Mouse (Mus musculus) midbrain, embryonic 15.5 days (tissue): ENCODE data around the gene Scap. TPM values are rescaled to one million over a fixed set of nuclear protein-coding genes. Genes with fewer than 3 reads are reported as not detected.
A peak's percentile ranks its signal among the peaks of the same experiment; 100 is the strongest.

Experiments
- ATAC-seq: fragments of 200-750 bp; cut with Nextera tagmentation; replicated peaks from 2 replicates; pipeline ENCODE4 v1.8.0; 2017; ENCODE audit warnings: moderate TSS enrichment
- H3K27ac ChIP-seq: fragments of 300-500 bp; sonication (generic); 2 replicates; pipeline ENCODE4 v1.5.1; 2015; ENCODE audit warnings: mild to moderate bottlenecking, inconsistent platforms
- H3K27me3 ChIP-seq: fragments of 300-500 bp; sonication (generic); replicated peaks from 2 replicates; pipeline ENCODE4 v1.6.1; 2015; ENCODE audit warnings: inconsistent platforms
- H3K36me3 ChIP-seq: fragments of 300-500 bp; sonication (generic); replicated peaks from 2 replicates; pipeline ENCODE4 v1.6.1; 2015; ENCODE audit warnings: inconsistent platforms
- H3K4me1 ChIP-seq: fragments of 300-500 bp; sonication (generic); 2 replicates; pipeline ENCODE4 v1.6.1; 2015; ENCODE audit warnings: inconsistent platforms
- H3K4me2 ChIP-seq: fragments of 300-500 bp; sonication (generic); 2 replicates; pipeline ENCODE4 v1.6.1; 2015; ENCODE audit warnings: inconsistent platforms, mild to moderate bottlenecking, moderate library complexity
- H3K4me3 ChIP-seq: fragments of 300-500 bp; sonication (generic); 2 replicates; pipeline ENCODE4 v1.5.1; 2015; ENCODE audit warnings: mild to moderate bottlenecking, inconsistent platforms
- H3K9ac ChIP-seq: fragments of 300-500 bp; sonication (generic); 2 replicates; pipeline ENCODE4 v1.6.1; 2015; ENCODE audit warnings: mild to moderate bottlenecking, inconsistent platforms
- H3K9me3 ChIP-seq: fragments of 300-500 bp; sonication (generic); 2 replicates; pipeline ENCODE4 v1.6.1; 2016; ENCODE audit warnings: inconsistent platforms
- WGBS: fragments of 180-500 bp; shearing (Covaris S2); methylation state at CpG from one replicate; pipeline ENCODE4 v1.1.7; 2015; ENCODE audit warnings: mixed read lengths; 5-methylcytosine and 5-hydroxymethylcytosine counted together
- polyA plus RNA-seq: library from polyadenylated mRNA; unstranded; fragments of >200 nt; fragmentation: Nextera tagmentation; extraction: Ambion mirVana; gene quantifications from 2 replicates; pipeline ENCODE4 v1.2.1, GENCODE M21; 2015

Scap gene
- 64.9 and 65.2 TPM in 2 replicates for polyA plus RNA-seq

DNA sequence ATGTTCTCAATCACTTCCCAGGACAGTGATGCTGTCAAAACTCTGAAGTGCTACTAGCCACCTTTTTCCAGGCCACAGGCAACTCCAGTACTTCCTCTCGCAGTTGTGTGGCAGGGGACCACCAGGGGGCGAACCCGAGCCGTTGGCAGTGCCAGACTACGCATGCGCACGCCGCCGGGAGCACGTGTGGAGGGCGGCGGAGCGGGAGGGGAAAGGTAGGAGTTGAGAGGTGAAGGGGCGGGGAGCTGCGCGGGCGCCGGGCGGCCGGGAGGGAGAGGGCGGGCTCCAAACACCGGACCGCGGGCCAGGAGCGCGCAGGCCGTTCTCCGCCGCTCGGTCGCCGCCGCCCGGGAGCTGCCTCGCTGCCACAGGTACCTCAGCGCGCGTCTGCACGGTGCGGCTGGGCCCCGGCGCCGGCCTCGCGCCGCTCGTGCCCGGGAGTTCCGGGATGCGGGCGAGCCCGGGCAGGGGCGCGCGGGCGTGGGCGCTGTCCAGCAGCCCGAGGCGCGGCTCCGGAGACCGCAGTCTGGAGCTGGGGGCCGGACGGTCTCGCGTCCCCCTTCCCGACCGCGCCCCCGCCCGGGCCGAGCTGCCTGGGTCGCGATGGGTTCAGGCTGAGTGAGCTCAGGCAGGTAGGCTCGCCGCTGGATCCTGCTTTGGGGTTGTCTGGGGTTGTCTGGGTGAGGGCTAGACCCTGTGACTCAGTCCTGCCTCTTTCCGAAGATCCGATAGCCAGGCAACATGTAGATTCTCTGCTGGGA lies at the start of gene Scap:
Gene Scap (plus strand): TSS at position 154 of the 761 bp plus-strand sequence.
- Histone ChIP-seq H3K9me3 (no peaks in the 10 kb centered on the region), H3K4me3 (peak within 1 kb of the TSS; percentile 84), H3K27me3 (no peaks in the 10 kb centered on the region), H3K36me3 (no peaks in the 10 kb centered on the region), H3K27ac (peak within 1 kb of the TSS; percentile 67), H3K9ac (peak within 1 kb of the TSS; percentile 58), H3K4me2 (peak within 1 kb of the TSS; percentile 69), H3K4me1 (peaks cover 18% of the 10 kb centered on the region)
- WGBS, result 1% methylated on average over 76 of the region's 78 CpGs
- peak; percentile 86 for ATAC-seq

DNA sequence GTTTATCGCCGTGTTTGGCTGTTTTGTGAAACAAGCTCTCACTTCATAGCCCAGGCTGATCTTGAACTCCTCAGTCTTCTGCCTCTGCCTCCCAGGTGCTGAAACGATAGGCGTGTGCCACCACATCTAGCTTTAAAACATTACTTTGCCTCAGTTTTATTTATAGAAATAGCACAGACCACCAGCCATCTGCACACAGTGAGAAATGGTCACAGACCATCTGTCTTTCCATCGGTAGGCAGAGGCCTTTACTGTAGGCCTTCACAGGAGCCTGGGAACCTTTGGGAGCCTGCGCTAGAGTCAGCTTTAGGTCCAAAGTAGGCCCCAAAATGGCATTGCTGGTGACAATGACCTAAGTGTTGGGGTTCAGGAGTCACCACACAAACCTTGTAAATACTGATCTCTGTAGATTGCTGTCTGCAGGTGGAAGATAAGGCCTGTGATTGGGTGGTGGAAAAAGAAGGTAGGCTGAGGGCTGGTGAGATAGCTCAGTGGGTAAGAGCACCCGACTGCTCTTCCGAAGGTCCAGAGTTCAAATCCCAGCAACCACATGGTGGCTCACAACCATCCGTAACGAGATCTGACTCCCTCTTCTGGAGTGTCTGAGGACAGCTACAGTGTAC lies 48.9 kb upstream of the Scap start:
- ATAC-seq, result no peak
- H3K27me3 ChIP-seq, result no peaks in the 10 kb centered on the region
- no peak overlapping the region for H3K4me2 ChIP-seq
- H3K9ac ChIP-seq, result no peak overlapping the region
- no peak overlapping the region for H3K4me3 ChIP-seq
- WGBS, result 93% methylated on average over 10 of the region's 10 CpGs
- peaks cover 13% of the 10 kb centered on the region for H3K4me1 ChIP-seq
- no peak overlapping the region for H3K27ac ChIP-seq
- no peaks in the 10 kb centered on the region for H3K9me3 ChIP-seq
- no peaks in the 10 kb centered on the region for H3K36me3 ChIP-seq

- H3K9ac ChIP-seq, result no peak overlapping the region
- 9% methylated on average over 7 of the region's 7 CpGs for WGBS
- peak; percentile 89 for ATAC-seq
Measured at GRCm38 (mm10) chr9:110287321-110287924, 45.7 kb upstream of the Scap start.

DNA sequence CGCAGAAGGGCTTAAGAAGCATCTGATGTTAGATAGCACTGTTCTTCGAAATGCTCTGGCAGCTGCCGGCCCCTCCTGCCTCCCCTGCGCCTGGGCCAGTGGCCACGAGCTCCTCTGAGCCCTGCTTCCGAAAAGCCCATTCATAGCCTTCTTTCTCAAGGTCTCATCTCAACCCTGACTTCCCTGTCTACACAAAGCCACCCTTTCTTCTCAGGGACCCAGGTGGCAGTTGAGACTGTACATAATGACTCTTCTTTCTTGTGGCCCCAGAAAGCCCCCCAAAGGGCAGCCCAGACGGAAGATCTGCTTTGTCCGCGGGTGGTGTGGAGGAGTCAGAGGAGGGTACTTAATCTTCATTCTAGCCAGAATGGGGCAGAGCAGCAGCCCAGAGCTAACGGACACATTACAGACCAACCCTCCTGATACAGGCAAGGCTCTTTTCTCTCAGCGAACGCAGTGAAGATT lies 39.8 kb upstream of the Scap start:
- no peaks in the 10 kb centered on the region for H3K9me3 ChIP-seq
- H3K4me1 ChIP-seq, result peaks cover 3% of the 10 kb centered on the region; the same call in 1 of the 2 replicates
- 41% methylated on average over 12 of the region's 12 CpGs for WGBS
- H3K4me2 ChIP-seq, result 0 out of 2 replicates have a peak overlapping the region, but pooled peaks have one; percentile 4
- H3K27me3 ChIP-seq, result no peaks in the 10 kb centered on the region
- no peak overlapping the region for H3K9ac ChIP-seq
- 0 out of 2 replicates have a peak, but pooled peaks have one; percentile 27 for ATAC-seq
- no peaks in the 10 kb centered on the region for H3K36me3 ChIP-seq
- H3K27ac ChIP-seq, result peak overlapping the region; percentile 39
- no peak overlapping the region for H3K4me3 ChIP-seq

More at GRCm38 (mm10) chr9:110287321-110287924, 45.7 kb upstream of the Scap start:
- no peaks in the 10 kb centered on the region for H3K27me3 ChIP-seq
- no peaks in the 10 kb centered on the region for H3K36me3 ChIP-seq
- no peak overlapping the region for H3K4me3 ChIP-seq
- H3K4me1 ChIP-seq, result peaks cover 13% of the 10 kb centered on the region
- H3K4me2 ChIP-seq, result no peak overlapping the region
- H3K27ac ChIP-seq, result peak overlapping the region; percentile 71
- H3K9me3 ChIP-seq, result no peaks in the 10 kb centered on the region

GRCm38 (mm10) chr9:110293873-110294415 lies 39.1 kb upstream of the Scap start:
- Histone ChIP-seq H3K27ac (peak overlapping the region; percentile 39), H3K9ac (no peak overlapping the region), H3K36me3 (no peaks in the 10 kb centered on the region), H3K27me3 (no peaks in the 10 kb centered on the region), H3K4me3 (no peak overlapping the region), H3K4me2 (0 out of 2 replicates have a peak overlapping the region, but pooled peaks have one; percentile 4), H3K4me1 (peaks cover 3% of the 10 kb centered on the region; the same call in 1 of the 2 replicates), H3K9me3 (no peaks in the 10 kb centered on the region)
- ATAC-seq, result no peak; the same call in 1 of the 2 replicates
- 82% methylated on average over 13 of the region's 13 CpGs for WGBS

DNA sequence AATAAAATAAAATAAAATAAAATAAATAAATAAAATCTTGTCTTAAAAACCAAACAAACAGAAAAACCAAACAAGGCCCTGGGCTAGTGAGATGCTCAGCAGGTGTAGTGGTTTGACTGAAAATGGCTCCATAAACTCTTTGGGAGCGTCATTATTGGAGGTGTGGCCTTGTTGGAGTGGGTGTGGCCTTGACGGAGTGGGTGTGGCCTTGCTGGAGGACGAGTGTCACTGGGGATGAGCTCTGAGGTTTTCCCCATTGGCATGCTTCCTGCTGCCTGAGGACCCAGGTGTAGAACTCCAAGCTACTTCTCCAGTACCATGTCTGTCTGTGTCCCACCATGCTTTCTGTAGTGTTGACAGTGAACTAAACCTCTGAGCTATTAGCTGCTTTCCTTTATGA lies 38.3 kb upstream of the Scap start:
- H3K27ac ChIP-seq, result no peak overlapping the region
- no peak overlapping the region for H3K4me2 ChIP-seq
- peaks cover 3% of the 10 kb centered on the region; the same call in 1 of the 2 replicates for H3K4me1 ChIP-seq
- H3K9ac ChIP-seq, result no peak overlapping the region
- 62% methylated on average over 3 of the region's 3 CpGs for WGBS
- no peaks in the 10 kb centered on the region for H3K27me3 ChIP-seq
- ATAC-seq, result no peak
- H3K4me3 ChIP-seq, result no peak overlapping the region
- no peaks in the 10 kb centered on the region for H3K36me3 ChIP-seq
- H3K9me3 ChIP-seq, result no peaks in the 10 kb centered on the region

GRCm38 (mm10) chr9:110296867-110297627 lies 36.0 kb upstream of the Scap start:
- Histone ChIP-seq H3K4me3 (no peak overlapping the region), H3K36me3 (no peaks in the 10 kb centered on the region), H3K4me1 (peaks cover 3% of the 10 kb centered on the region; the same call in 1 of the 2 replicates), H3K9ac (no peak overlapping the region), H3K4me2 (no peak overlapping the region), H3K27me3 (no peaks in the 10 kb centered on the region), H3K27ac (0 out of 2 replicates have a peak overlapping the region, but pooled peaks have one; percentile 48), H3K9me3 (no peaks in the 10 kb centered on the region)
- ATAC-seq, result peak; percentile 70
- 3% methylated on average over 5 of the region's 5 CpGs for WGBS

DNA sequence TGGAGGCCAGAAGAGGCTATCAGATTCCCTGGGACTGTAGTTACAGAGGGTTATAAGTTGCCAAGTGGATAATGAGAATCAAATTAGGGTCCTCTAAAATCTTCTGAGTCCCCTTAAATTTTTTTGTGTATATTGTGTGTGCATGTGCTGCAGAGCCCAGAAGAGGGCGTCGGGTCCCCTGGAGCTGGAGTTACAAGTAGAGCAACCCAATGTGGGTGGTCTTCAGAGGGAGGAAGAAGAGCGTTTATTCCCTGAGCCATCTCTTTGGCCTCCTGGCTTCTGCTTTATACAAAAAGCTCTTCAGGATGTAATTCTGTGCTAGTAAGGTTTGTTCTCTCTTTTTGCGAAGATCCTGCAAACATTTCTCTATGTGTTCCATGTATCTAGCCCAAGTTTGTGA lies 28.6 kb upstream of the Scap start:
- peak overlapping the region; percentile 97 for H3K27ac ChIP-seq
- H3K4me1 ChIP-seq, result peaks cover 24% of the 10 kb centered on the region
- H3K27me3 ChIP-seq, result no peaks in the 10 kb centered on the region
- H3K36me3 ChIP-seq, result no peaks in the 10 kb centered on the region
- no peaks in the 10 kb centered on the region for H3K9me3 ChIP-seq
- H3K4me3 ChIP-seq, result peak overlapping the region; percentile 72
- ATAC-seq, result peak; percentile 47
- peak overlapping the region; percentile 82 for H3K9ac ChIP-seq
- peak overlapping the region; percentile 82 for H3K4me2 ChIP-seq
- under 1% methylated on average over 4 of the region's 4 CpGs for WGBS

GRCm38 (mm10) chr9:110304969-110305651 lies 28.0 kb upstream of the Scap start, which contains the start of gene Elp6:
Gene Elp6 (plus strand): TSS chr9:110305173.
- no peaks in the 10 kb centered on the region for H3K27me3 ChIP-seq

GRCm38 (mm10) chr9:110306371-110306770 lies 26.7 kb upstream of the Scap start:
- ATAC-seq, result no peak
- H3K4me1 ChIP-seq, result peaks cover 24% of the 10 kb centered on the region
- H3K27me3 ChIP-seq, result no peaks in the 10 kb centered on the region
- no peaks in the 10 kb centered on the region for H3K9me3 ChIP-seq
- H3K4me2 ChIP-seq, result peak overlapping the region; percentile 82
- H3K4me3 ChIP-seq, result no peak overlapping the region
- WGBS, result 94% methylated on average over 5 of the region's 5 CpGs
- H3K27ac ChIP-seq, result no peak overlapping the region
- H3K9ac ChIP-seq, result no peak overlapping the region
- peaks cover 5% of the 10 kb centered on the region; the same call in 1 of the 2 replicates for H3K36me3 ChIP-seq

More at GRCm38 (mm10) chr9:110304969-110305651, 28.0 kb upstream of the Scap start, which contains the start of gene Elp6:
- H3K9me3 ChIP-seq, result no peaks in the 10 kb centered on the region
- H3K9ac ChIP-seq, result peak within 1 kb of the TSS; percentile 82
- H3K4me2 ChIP-seq, result peak within 1 kb of the TSS; percentile 82
- peaks cover 24% of the 10 kb centered on the region for H3K4me1 ChIP-seq
- H3K27ac ChIP-seq, result peak within 1 kb of the TSS; percentile 97
- H3K4me3 ChIP-seq, result peak within 1 kb of the TSS; percentile 72
- WGBS, result under 1% methylated on average over 46 of the region's 46 CpGs
- ATAC-seq, result peak; percentile 99
- H3K36me3 ChIP-seq, result no peaks in the 10 kb centered on the region

GRCm38 (mm10) chr9:110314706-110315105 lies 18.4 kb upstream of the Scap start:
- Histone ChIP-seq H3K36me3 (peaks cover 30% of the 10 kb centered on the region; the same call in 1 of the 2 replicates), H3K27me3 (no peaks in the 10 kb centered on the region), H3K9ac (no peak overlapping the region), H3K27ac (no peak overlapping the region), H3K4me2 (no peak overlapping the region), H3K9me3 (no peaks in the 10 kb centered on the region), H3K4me3 (no peak overlapping the region), H3K4me1 (no peaks in the 10 kb centered on the region)
- ATAC-seq, result no peak
- 82% methylated on average over 5 of the region's 5 CpGs for WGBS
